Mouse (Mus musculus): Measurements from ENCODE around the gene Casp9. TPM values are rescaled to one million over a fixed set of nuclear protein-coding genes. Genes with fewer than 3 reads are reported as not detected.

Casp9 gene
- polyA plus RNA-seq, 1 experiment from 2014 or later: 15.8 TPM

DNA sequence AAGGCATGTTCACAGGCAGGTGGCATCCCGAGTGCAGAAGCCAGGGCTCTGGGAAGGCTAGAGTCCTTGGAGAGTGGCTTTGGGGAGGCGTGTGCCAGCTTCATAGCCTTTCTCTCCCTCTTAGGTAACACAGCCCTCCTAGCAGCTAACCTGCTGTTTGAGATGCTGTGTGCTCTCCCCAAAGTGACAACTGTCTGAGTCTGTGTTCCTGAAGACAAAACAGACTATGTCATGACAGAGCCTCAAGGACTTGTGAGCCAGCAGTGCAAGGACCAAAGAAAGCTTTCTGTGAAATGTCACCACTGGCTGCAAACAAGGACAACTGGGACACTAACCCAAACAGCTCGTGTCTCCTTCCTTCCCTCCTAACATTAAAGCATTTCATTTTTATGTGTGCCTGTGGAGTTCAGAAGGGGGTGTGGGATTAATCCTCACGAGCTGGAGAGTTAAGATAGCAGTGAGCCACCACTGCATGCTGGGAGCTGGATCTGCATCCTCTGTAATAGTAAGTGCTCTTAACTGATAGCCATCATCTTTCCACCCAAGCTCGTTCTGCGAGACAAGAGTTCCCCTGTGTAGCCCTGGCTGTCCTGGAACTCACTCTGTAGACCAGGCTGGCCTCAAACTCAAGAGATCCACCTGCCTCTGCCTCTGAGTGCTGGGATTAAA lies 34.4 kb upstream of the Casp9 start:
- 81% methylated on average over 6 of the region's 6 CpGs for WGBS
- no peak for ATAC-seq

DNA sequence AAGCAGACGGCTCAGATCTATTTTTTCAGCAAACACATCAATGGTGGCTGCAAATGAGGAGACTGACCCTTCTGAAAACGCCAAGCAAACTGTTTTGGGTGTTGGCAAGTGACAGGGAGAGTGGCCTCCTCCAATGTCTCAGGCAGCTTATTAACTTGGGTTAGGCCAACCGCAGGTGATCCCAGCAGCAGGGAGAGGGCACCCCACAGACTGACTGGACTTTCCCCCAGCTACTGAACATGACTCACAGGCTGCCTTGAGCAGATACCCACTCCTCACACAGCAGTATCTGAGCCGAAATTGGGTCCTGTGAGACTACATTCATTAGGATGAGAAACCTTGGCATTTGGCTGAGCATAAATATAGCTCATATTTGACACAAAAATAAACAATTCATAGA lies 32.5 kb upstream of the Casp9 start:
- WGBS: 89% methylated on average over 4 of the region's 4 CpGs
- ATAC-seq: no peak
- no peak overlapping the region for H3K4me3 ChIP-seq (replicated peaks; ENCODE audit: low read length)
- H3K4me2 ChIP-seq (ENCODE audit: low read length): no peak overlapping the region
- no peaks in the 10 kb centered on the region for H3K4me1 ChIP-seq (replicated peaks; ENCODE audit: control insufficient read depth, insufficient read depth, low read length)
- peaks cover 19% of the 10 kb centered on the region for H3K36me3 ChIP-seq (ENCODE audit: control insufficient read depth, insufficient read depth)
- no peak overlapping the region for H3K27ac ChIP-seq (ENCODE audit: low read length)
- no peak overlapping the region for H3K9ac ChIP-seq (replicated peaks; ENCODE audit: low read depth, low read length)
- H3K27me3 ChIP-seq (replicated peaks; ENCODE audit: control insufficient read depth, insufficient read depth, low read length): no peaks in the 10 kb centered on the region
- no peaks in the 10 kb centered on the region for H3K9me3 ChIP-seq (ENCODE audit: control insufficient read depth, low read length)

More for the DNA sequence above, 34.4 kb upstream of the Casp9 start:
- no peak overlapping the region for H3K9ac ChIP-seq (replicated peaks; ENCODE audit: low read depth, low read length)
- H3K4me2 ChIP-seq (ENCODE audit: low read length): no peak overlapping the region
- no peaks in the 10 kb centered on the region for H3K4me1 ChIP-seq (replicated peaks; ENCODE audit: control insufficient read depth, insufficient read depth, low read length)
- peaks cover 19% of the 10 kb centered on the region for H3K36me3 ChIP-seq (ENCODE audit: control insufficient read depth, insufficient read depth)
- no peak overlapping the region for H3K27ac ChIP-seq (ENCODE audit: low read length)
- H3K4me3 ChIP-seq (replicated peaks; ENCODE audit: low read length): no peak overlapping the region
- H3K27me3 ChIP-seq (replicated peaks; ENCODE audit: control insufficient read depth, insufficient read depth, low read length): no peaks in the 10 kb centered on the region
- no peaks in the 10 kb centered on the region for H3K9me3 ChIP-seq (ENCODE audit: control insufficient read depth, low read length)

DNA sequence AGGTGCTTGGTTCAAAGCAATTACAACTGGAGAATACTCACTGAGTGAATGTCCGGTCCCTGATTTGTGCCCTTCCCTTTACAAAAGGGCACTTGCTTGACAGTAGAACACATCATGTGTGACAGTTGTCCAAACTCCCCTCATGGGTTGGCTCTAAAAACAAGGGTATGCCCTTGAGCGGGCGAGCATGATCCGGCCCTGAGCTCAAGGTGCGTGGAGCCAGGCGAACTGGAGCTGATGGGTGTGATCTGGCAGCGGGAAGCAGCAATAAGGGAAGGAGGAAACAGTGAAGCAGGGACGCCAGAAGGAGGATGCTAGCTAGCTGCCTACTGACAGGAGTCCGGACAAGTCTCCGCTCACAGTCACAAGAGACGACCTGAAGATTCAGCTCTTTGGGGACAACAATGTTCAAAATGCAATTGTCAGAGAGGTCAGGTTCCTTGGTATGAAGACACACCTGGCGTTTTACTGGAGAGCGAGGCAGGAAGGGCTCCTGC lies 31.3 kb upstream of the Casp9 start:
- Histone ChIP-seq H3K27ac (ENCODE audit: low read length) (no peak overlapping the region), H3K4me2 (ENCODE audit: low read length) (no peak overlapping the region), H3K4me3 (replicated peaks; ENCODE audit: low read length) (no peak overlapping the region), H3K4me1 (replicated peaks; ENCODE audit: control insufficient read depth, insufficient read depth, low read length) (peaks cover 12% of the 10 kb centered on the region), H3K9me3 (ENCODE audit: control insufficient read depth, low read length) (no peaks in the 10 kb centered on the region), H3K27me3 (replicated peaks; ENCODE audit: control insufficient read depth, insufficient read depth, low read length) (no peaks in the 10 kb centered on the region), H3K36me3 (ENCODE audit: control insufficient read depth, insufficient read depth) (peaks cover 19% of the 10 kb centered on the region), H3K9ac (replicated peaks; ENCODE audit: low read depth, low read length) (no peak overlapping the region)
- no peak for ATAC-seq
- 94% methylated on average over 13 of the region's 13 CpGs for WGBS

DNA sequence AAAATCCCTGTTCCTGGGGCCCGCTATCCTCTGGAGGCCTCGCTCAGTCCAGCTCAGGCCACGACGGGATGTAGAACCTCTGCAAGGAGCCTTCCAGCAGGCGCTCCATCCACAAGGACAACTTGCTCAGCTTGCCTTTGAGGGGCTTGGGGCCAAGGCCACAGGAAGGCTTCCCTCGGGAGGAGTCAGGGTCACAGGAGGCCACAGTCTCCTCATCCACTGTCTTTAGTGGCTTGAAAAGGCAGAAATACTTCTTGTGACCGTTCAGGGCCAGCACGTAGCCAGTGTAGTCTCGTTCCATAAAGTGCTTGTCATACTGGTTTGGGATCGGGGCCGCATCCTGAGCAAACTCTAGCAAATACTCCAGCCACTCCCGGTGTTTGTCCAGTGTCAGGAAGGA lies 29.9 kb upstream of the Casp9 start:
- Histone ChIP-seq H3K27ac (ENCODE audit: low read length) (no peak overlapping the region), H3K27me3 (replicated peaks; ENCODE audit: control insufficient read depth, insufficient read depth, low read length) (no peaks in the 10 kb centered on the region), H3K4me2 (ENCODE audit: low read length) (no peak overlapping the region), H3K9ac (replicated peaks; ENCODE audit: low read depth, low read length) (no peak overlapping the region), H3K9me3 (ENCODE audit: control insufficient read depth, low read length) (no peaks in the 10 kb centered on the region), H3K4me3 (replicated peaks; ENCODE audit: low read length) (no peak overlapping the region), H3K4me1 (replicated peaks; ENCODE audit: control insufficient read depth, insufficient read depth, low read length) (peaks cover 19% of the 10 kb centered on the region), H3K36me3 (ENCODE audit: control insufficient read depth, insufficient read depth) (peaks cover 19% of the 10 kb centered on the region)
- ATAC-seq: no peak
- WGBS: 95% methylated on average over 12 of the region's 12 CpGs

DNA sequence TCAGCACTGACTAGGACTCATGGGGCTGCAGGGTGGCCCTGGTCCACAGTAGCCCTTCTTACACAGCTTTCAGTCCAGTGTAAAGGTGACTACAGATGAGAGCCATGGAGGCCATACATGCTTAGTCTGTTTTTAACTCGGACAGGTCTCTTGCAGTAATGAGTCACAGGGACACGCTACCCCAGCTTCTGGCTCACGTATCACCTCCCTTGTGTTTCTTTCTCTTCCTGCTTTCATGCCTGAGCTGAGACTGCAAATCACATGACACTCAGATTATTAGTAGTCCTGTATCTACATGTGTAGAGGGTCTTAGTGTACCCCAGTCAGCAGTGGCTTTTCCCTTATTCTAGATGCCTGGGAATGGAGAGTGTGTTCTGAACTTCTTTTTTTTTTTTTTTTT lies 28.4 kb upstream of the Casp9 start:
- H3K4me1 ChIP-seq (replicated peaks; ENCODE audit: control insufficient read depth, insufficient read depth, low read length): peaks cover 19% of the 10 kb centered on the region
- no peak overlapping the region for H3K4me3 ChIP-seq (replicated peaks; ENCODE audit: low read length)
- no peak overlapping the region for H3K4me2 ChIP-seq (ENCODE audit: low read length)
- H3K9me3 ChIP-seq (ENCODE audit: control insufficient read depth, low read length): no peaks in the 10 kb centered on the region
- no peak for ATAC-seq
- 95% methylated on average over 3 of the region's 3 CpGs for WGBS
- no peak overlapping the region for H3K9ac ChIP-seq (replicated peaks; ENCODE audit: low read depth, low read length)
- H3K36me3 ChIP-seq (ENCODE audit: control insufficient read depth, insufficient read depth): peaks cover 24% of the 10 kb centered on the region
- H3K27ac ChIP-seq (ENCODE audit: low read length): no peak overlapping the region
- no peaks in the 10 kb centered on the region for H3K27me3 ChIP-seq (replicated peaks; ENCODE audit: control insufficient read depth, insufficient read depth, low read length)

DNA sequence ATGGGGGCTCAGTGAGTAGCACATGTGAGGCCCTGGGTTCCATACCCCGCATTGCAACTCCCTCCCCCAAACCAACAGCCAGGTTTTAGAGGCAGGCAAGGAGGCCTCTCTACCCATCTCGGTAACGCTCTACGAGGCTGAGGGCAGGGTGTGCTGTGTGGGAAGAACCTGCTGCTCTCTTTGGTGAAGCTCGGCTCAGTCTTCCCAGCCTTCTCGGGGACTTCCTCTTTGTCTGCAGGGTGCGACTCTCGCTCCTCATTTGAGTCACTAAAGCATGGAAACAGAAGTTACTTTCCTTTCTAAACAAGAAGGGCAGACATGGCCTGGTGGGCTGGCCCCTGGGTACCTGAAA lies 27.1 kb upstream of the Casp9 start:
- Histone ChIP-seq H3K27me3 (replicated peaks; ENCODE audit: control insufficient read depth, insufficient read depth, low read length) (no peaks in the 10 kb centered on the region), H3K4me3 (replicated peaks; ENCODE audit: low read length) (no peak overlapping the region), H3K36me3 (ENCODE audit: control insufficient read depth, insufficient read depth) (peaks cover 24% of the 10 kb centered on the region), H3K27ac (ENCODE audit: low read length) (peak overlapping the region; percentile 82), H3K9ac (replicated peaks; ENCODE audit: low read depth, low read length) (no peak overlapping the region), H3K9me3 (ENCODE audit: control insufficient read depth, low read length) (no peaks in the 10 kb centered on the region), H3K4me2 (ENCODE audit: low read length) (peak overlapping the region; percentile 20), H3K4me1 (replicated peaks; ENCODE audit: control insufficient read depth, insufficient read depth, low read length) (peaks cover 19% of the 10 kb centered on the region)
- ATAC-seq: peak; percentile 51
- WGBS: 49% methylated on average over 8 of the region's 8 CpGs

DNA sequence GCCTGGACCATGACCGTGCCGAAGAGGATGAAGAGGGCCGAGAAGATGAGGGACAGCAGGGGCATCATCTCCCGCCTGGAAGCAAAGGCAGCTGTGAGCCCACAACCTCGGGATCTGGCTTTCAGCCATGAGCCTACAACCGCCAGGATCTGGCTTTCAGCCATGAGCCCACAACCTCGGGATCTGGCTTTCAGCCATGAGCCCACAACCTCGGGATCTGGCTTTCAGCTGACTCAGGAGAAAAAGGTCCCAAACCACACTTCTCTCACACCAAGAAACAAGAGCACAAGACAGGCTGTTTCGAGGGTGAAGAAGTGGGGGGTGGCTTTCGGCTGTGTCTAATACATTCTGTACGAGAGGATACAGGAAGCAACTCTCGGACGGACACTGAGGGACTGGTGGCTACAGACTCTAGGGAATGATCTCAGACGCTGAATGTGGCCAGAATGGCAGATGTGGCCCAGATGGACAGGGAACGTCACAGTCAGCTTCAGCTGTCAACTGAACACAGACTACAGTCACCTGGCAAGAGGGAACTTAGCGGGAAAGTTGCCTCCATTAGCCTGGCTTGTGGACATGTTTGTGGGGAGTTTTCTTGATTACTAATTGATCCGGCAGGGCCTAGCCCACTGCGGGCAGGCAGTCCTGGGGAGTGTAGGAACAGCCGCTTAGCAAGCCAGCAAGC lies 26.6 kb upstream of the Casp9 start:
- Histone ChIP-seq H3K27me3 (replicated peaks; ENCODE audit: control insufficient read depth, insufficient read depth, low read length) (no peaks in the 10 kb centered on the region), H3K27ac (ENCODE audit: low read length) (peak overlapping the region; percentile 82), H3K4me2 (ENCODE audit: low read length) (peak overlapping the region; percentile 20), H3K4me1 (replicated peaks; ENCODE audit: control insufficient read depth, insufficient read depth, low read length) (peaks cover 19% of the 10 kb centered on the region), H3K36me3 (ENCODE audit: control insufficient read depth, insufficient read depth) (peaks cover 21% of the 10 kb centered on the region), H3K4me3 (replicated peaks; ENCODE audit: low read length) (no peak overlapping the region), H3K9ac (replicated peaks; ENCODE audit: low read depth, low read length) (0 out of 2 replicates have a peak overlapping the region, but pooled peaks have one; percentile 11), H3K9me3 (ENCODE audit: control insufficient read depth, low read length) (no peaks in the 10 kb centered on the region)
- ATAC-seq: peak; percentile 79
- WGBS: 25% methylated on average over 19 of the region's 19 CpGs

DNA sequence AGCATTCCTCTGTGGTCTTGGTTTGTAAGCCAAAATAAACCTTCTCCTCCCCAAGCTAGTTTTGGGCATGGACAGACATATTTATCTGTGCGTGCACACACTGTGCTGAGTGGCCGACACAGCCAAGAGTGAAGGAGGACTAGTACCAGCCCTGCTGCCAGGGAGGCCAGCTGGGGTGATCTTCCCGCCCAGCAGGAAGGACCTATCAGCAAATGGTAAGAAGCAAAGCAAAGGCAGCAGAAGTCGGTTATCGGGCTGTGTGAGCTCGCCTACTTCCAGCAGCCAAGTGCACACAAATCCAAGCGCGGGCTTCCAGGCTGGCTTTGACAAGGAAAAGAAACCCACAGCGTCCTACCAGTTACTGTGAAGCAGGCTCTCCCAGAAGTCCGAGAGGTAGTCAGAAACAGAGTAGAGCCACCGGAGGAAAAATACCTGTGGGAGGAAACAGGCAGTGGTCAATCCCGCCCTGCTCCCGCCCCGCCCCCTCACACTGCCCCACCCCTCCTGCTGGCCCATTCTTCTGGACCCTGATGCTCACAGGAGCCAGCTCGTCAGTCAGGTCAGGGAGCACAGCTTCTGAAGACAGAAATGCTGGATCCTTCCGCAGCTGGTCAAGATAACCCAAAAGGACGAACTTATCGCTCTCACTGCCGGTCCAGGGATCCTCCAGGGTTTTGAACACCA lies 25.9 kb upstream of the Casp9 start:
- Histone ChIP-seq H3K4me2 (ENCODE audit: low read length) (no peak overlapping the region), H3K4me3 (replicated peaks; ENCODE audit: low read length) (no peak overlapping the region), H3K27ac (ENCODE audit: low read length) (peak overlapping the region; percentile 82), H3K9ac (replicated peaks; ENCODE audit: low read depth, low read length) (no peak overlapping the region), H3K36me3 (ENCODE audit: control insufficient read depth, insufficient read depth) (peaks cover 19% of the 10 kb centered on the region), H3K4me1 (replicated peaks; ENCODE audit: control insufficient read depth, insufficient read depth, low read length) (peaks cover 19% of the 10 kb centered on the region), H3K9me3 (ENCODE audit: control insufficient read depth, low read length) (no peaks in the 10 kb centered on the region), H3K27me3 (replicated peaks; ENCODE audit: control insufficient read depth, insufficient read depth, low read length) (no peaks in the 10 kb centered on the region)
- WGBS: 68% methylated on average over 19 of the region's 19 CpGs
- peak; percentile 51 for ATAC-seq

DNA sequence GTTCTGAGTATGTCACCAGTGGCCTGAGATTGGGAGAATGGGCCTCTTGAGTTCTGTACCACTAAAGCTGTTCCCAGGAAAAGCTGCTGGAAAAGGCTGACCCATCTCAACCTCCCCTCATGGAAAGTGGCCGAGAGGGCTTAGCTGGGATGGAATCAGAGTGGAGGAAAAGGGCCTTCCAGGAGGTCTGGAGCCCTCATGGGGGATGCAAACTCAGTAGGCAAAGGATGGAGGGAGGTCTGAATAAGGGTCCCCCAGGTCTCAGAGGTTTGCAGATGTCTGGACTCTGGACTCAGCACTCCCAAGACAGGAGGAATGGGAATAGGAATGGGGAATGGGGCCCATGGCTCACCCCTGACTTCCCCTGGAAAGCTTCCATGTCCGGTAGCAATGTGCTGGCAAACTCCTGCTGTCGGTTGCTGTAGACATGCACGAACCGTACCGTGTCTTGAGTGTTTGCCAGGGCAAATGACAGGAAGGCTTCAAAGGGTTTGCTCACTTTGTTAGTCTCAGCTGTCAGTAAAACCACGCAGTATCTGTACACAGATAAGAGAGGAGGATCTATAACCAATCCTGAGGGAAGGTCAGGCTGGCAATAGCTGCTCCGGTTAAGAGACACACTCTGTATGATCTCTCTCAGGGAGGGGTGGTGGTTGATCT lies 23.8 kb upstream of the Casp9 start:
- Histone ChIP-seq H3K27me3 (replicated peaks; ENCODE audit: control insufficient read depth, insufficient read depth, low read length) (no peaks in the 10 kb centered on the region), H3K4me3 (replicated peaks; ENCODE audit: low read length) (no peak overlapping the region), H3K4me1 (replicated peaks; ENCODE audit: control insufficient read depth, insufficient read depth, low read length) (peaks cover 19% of the 10 kb centered on the region), H3K4me2 (ENCODE audit: low read length) (no peak overlapping the region), H3K36me3 (ENCODE audit: control insufficient read depth, insufficient read depth) (peaks cover 11% of the 10 kb centered on the region), H3K9ac (replicated peaks; ENCODE audit: low read depth, low read length) (no peak overlapping the region), H3K9me3 (ENCODE audit: control insufficient read depth, low read length) (no peaks in the 10 kb centered on the region), H3K27ac (ENCODE audit: low read length) (no peak overlapping the region)
- ATAC-seq: no peak
- 82% methylated on average over 8 of the region's 8 CpGs for WGBS

All from forebrain, embryonic 16.5 days (tissue).